Mouse (Mus musculus): ENCODE results near the gene Ptprk.

Gene Ptprk

GRCm38 (mm10) chr10:28074653-28075451, at the start of gene Ptprk:
Gene Ptprk, plus strand, starts transcription at chr10:28074820.
- DNase-seq (ENCODE audit: low read depth, low spot score), result peak; percentile 93

GRCm38 (mm10) chr10:28027791-28028190, 46.8 kb upstream of the Ptprk start:
- peak; percentile 58 for DNase-seq (ENCODE audit: low read depth, low spot score)

GRCm38 (mm10) chr10:28036456-28036855, 38.2 kb upstream of the Ptprk start:
- no peak for DNase-seq (ENCODE audit: low read depth, low spot score)

- DNase-seq (ENCODE audit: low read depth, low spot score), result no peak
Measured at GRCm38 (mm10) chr10:28054764-28055163, 19.9 kb upstream of the Ptprk start.

- no peak for DNase-seq (ENCODE audit: low read depth, low spot score)
Measured at GRCm38 (mm10) chr10:28059222-28059621, 15.4 kb upstream of the Ptprk start.

GRCm38 (mm10) chr10:28067997-28068396, 6.6 kb upstream of the Ptprk start:
- DNase-seq (ENCODE audit: low read depth, low spot score), result peak; percentile 76

- peak; percentile 78 for DNase-seq (ENCODE audit: low read depth, low spot score)
Measured at GRCm38 (mm10) chr10:28073991-28074652, 498 bp upstream of the Ptprk start.

- peak; percentile 17 for DNase-seq (ENCODE audit: low read depth, low spot score)
Measured at GRCm38 (mm10) chr10:28075491-28076035, 943 bp downstream of the Ptprk start.

GRCm38 (mm10) chr10:28076036-28076855, 1.6 kb downstream of the Ptprk start:
- peak; percentile 32 for DNase-seq (ENCODE audit: low read depth, low spot score)

GRCm38 (mm10) chr10:28078270-28078669, 3.6 kb downstream of the Ptprk start:
- peak; percentile 41 for DNase-seq (ENCODE audit: low read depth, low spot score)

GRCm38 (mm10) chr10:28081221-28081620, 6.6 kb downstream of the Ptprk start:
- DNase-seq (ENCODE audit: low read depth, low spot score), result no peak

- no peak for DNase-seq (ENCODE audit: low read depth, low spot score)
Measured at GRCm38 (mm10) chr10:28083183-28083582, 8.6 kb downstream of the Ptprk start.

- no peak for DNase-seq (ENCODE audit: low read depth, low spot score)
Measured at GRCm38 (mm10) chr10:28083625-28084024, 9.0 kb downstream of the Ptprk start.

- no peak for DNase-seq (ENCODE audit: low read depth, low spot score)
Measured at GRCm38 (mm10) chr10:28087341-28087740, 12.7 kb downstream of the Ptprk start.

- no peak for DNase-seq (ENCODE audit: low read depth, low spot score)
Measured at GRCm38 (mm10) chr10:28087749-28088148, 13.1 kb downstream of the Ptprk start.

- no peak for DNase-seq (ENCODE audit: low read depth, low spot score)
Measured at GRCm38 (mm10) chr10:28096007-28096406, 21.4 kb downstream of the Ptprk start.

- peak; percentile 27 for DNase-seq (ENCODE audit: low read depth, low spot score)
Measured at GRCm38 (mm10) chr10:28097637-28098036, 23.0 kb downstream of the Ptprk start.

GRCm38 (mm10) chr10:28098923-28099322, 24.3 kb downstream of the Ptprk start:
- no peak for DNase-seq (ENCODE audit: low read depth, low spot score)

- DNase-seq (ENCODE audit: low read depth, low spot score), result no peak
Measured at GRCm38 (mm10) chr10:28103406-28103906, 28.8 kb downstream of the Ptprk start.

GRCm38 (mm10) chr10:28103924-28104323, 29.3 kb downstream of the Ptprk start:
- DNase-seq (ENCODE audit: low read depth, low spot score), result no peak

GRCm38 (mm10) chr10:28105247-28105646, 30.6 kb downstream of the Ptprk start:
- no peak for DNase-seq (ENCODE audit: low read depth, low spot score)
